Mouse (Mus musculus) adrenal gland, postnatal 10 days (tissue): ENCODE results near the gene Adamts8. TPM values are rescaled to one million over a fixed set of nuclear protein-coding genes. Genes with fewer than 3 reads are reported as not detected.
A peak's percentile ranks its signal among the peaks of the same experiment; 100 is the strongest.

ENCODE experiments used
- DNase-seq: peaks from one replicate; pipeline ENCODE4 v3.0.0; 2021; ENCODE audit warnings: mixed read lengths
- total RNA-seq, 2 experiments: library from RNA; stranded (reverse); gene quantifications; 2 replicates each; pipeline ENCODE4 v1.2.3; 2021

Gene Adamts8
- total RNA-seq, 2 experiments from 2014 or later: 0.96 to 1.2 TPM

GRCm38 (mm10) chr9:30985782-30986181, 43.4 kb downstream of the Adamts8 start:
- no peak for DNase-seq

- DNase-seq: no peak
Observed at GRCm38 (mm10) chr9:30993106-30993505, 50.7 kb downstream of the Adamts8 start.

DNA sequence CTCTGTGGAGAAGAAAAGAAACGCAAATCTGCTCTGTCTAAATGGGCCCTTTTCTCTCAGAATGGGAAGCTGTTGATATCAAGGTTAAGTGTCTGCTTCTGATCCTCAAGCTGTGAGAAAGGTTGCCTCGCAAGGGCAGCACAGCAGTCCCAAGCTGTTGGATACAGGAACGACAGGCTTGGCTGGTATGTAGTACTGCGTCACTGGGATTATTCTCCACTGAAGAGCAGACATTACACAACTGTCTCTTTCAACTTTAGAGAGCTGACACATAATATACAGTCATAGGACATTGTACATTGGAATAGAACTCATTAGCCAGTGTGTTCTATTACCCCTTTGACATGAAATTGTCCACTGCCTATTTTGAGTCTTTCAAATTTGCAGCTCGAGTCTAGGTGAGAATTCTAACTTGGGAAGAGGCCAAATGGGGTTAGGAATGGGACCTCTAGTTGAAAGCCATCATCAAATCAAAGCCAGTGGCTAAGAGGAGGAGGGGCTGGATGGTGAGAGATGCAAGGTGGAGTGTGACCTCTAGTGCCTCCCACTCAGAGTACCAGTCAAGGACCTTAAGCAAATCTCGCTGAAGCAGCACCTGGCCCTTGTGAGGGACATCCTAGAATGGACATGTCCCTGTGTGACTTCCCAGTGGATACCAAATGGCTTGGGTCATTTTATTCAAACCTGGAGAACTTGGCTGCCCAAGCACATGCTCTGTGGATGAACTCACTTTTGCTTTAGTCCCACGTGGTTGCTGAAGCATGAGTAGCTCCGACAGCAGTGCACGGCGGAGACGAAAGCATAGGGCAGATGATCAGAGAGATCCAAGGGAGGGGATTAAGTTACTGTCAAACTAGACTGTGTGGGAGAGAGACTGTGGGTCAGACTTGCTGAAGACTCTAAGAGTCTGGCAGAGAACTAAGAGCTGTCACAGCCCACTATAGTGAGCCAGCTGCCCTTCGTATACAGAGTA, 54.5 kb downstream of the Adamts8 start:
- DNase-seq: no peak

- no peak for DNase-seq
Observed at GRCm38 (mm10) chr9:31000641-31001040, 58.3 kb downstream of the Adamts8 start.

- no peak for DNase-seq
Observed at GRCm38 (mm10) chr9:31002528-31002927, 60.2 kb downstream of the Adamts8 start.

GRCm38 (mm10) chr9:31009334-31009733, 67.0 kb downstream of the Adamts8 start:
- DNase-seq: no peak

DNA sequence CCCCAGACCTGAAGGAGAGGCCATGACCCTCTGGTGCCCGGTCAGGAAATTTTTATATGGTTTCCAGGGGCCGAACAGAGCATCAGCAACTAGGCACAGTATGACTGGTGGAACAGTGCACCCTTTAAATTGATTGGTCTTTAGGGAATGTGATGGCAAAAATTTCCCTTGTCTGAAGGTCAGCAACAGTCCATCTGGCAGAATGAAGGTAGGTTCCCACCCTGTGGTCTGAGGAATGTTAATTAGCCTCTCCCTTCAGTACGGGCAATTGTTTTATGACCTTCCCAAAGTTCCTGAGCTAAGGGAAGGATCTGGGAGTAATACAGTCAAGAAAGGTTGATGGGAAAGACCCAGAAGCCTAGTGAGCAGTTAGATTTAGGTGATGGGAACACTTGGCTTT, 67.7 kb downstream of the Adamts8 start:
- DNase-seq: no peak

- DNase-seq: no peak
Observed at GRCm38 (mm10) chr9:31010749-31011148, 68.4 kb downstream of the Adamts8 start.

GRCm38 (mm10) chr9:31011533-31011932, 69.2 kb downstream of the Adamts8 start:
- DNase-seq: peak; percentile 7

DNA sequence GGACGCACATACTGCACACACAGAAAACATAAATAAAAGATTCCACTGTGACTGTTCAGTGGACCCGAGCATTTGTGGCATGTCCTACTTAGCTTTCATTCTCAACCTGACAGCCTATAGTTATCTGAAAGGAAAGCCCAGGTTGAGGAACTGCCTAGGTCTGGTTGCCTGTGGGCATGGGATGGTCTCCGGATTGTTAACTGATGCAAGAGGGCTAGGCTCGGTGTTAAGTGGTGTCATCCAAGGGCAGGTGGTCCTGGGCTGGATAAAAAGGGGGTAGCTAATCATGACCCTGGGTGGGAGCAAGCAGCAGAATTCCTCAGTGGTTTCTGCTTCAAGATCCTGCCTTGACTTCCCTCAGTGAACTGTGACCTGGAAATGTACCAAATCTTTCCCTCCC, 70.3 kb downstream of the Adamts8 start:
- no peak for DNase-seq

GRCm38 (mm10) chr9:31013415-31013814, 71.1 kb downstream of the Adamts8 start:
- DNase-seq: no peak

Other genes starting within 250 kb of the Adamts8 start
- 1 to 10 TPM; 6.4 to 7.0 TPM for gene Adamts15, start 20.1 kb upstream of the Adamts8 start, total RNA-seq
- 10 to 100 TPM; 44.3 to 47.3 TPM for gene Zbtb44, start 88.1 kb downstream of the Adamts8 start, total RNA-seq
- under 1 TPM; 0.75 to 0.82 TPM for gene St14, start 189.3 kb downstream of the Adamts8 start, total RNA-seq